Mouse (Mus musculus) G1E (cell line): ENCODE measurements around the gene Hyou1. TPM values are rescaled to one million over a fixed set of nuclear protein-coding genes. Genes with fewer than 3 reads are reported as not detected.

Source experiments
- ATAC-seq: 2 replicates; pipeline ENCODE4 v1.8.0; 2016; ENCODE audit warnings: mild to moderate bottlenecking; ENCODE audit not compliant: insufficient number of reproducible peaks, poor library complexity, low FRiP score, severe bottlenecking; ENCODE audit errors: extremely low read depth
- DNase-seq: peaks from one replicate; pipeline ENCODE4 v3.0.0; 2012; ENCODE audit warnings: low spot score
- H3K27me3 ChIP-seq: 2 replicates; pipeline ENCODE4 v1.6.1; 2012; ENCODE audit warnings: mild to moderate bottlenecking, low read length, inconsistent platforms; ENCODE audit not compliant: insufficient read depth
- H3K36me3 ChIP-seq: replicated peaks from 2 replicates; pipeline ENCODE3; 2012; ENCODE audit warnings: mild to moderate bottlenecking, inconsistent platforms
- H3K4me1 ChIP-seq: 2 replicates; pipeline ENCODE4 v1.6.1; 2012; ENCODE audit warnings: low read depth, low read length, inconsistent platforms, mixed read lengths; ENCODE audit not compliant: insufficient read depth
- H3K4me3 ChIP-seq: 2 replicates; pipeline ENCODE4 v1.5.1; 2012; ENCODE audit warnings: low read depth, mild to moderate bottlenecking, inconsistent platforms, low read length, moderate library complexity, mixed read lengths
- H3K9me3 ChIP-seq: replicated peaks from 2 replicates; pipeline ENCODE4 v1.6.1; 2012; ENCODE audit warnings: inconsistent platforms
- CTCF ChIP-seq: IDR thresholded peaks from 2 replicates; pipeline ENCODE4 v1.5.1; 2012; ENCODE audit warnings: low read depth, low read length, inconsistent platforms, mixed read lengths
- GATA1 ChIP-seq: IDR thresholded peaks from 2 replicates; pipeline ENCODE4 v1.6.1; 2012; ENCODE audit warnings: borderline replicate concordance, low read length, inconsistent platforms, mixed read lengths
- GATA2 ChIP-seq: IDR thresholded peaks from 2 replicates; pipeline ENCODE4 v1.6.1; 2012; ENCODE audit warnings: low read depth, low read length, inconsistent platforms, borderline replicate concordance
- POLR2AphosphoS5 ChIP-seq: IDR thresholded peaks from 2 replicates; pipeline ENCODE4 v1.6.1; 2012; ENCODE audit warnings: low read depth, low read length, inconsistent platforms; ENCODE audit not compliant: insufficient replicate concordance
- TAL1 ChIP-seq: conservative IDR thresholded peaks from 2 replicates; pipeline ENCODE4 v1.6.1; 2012; ENCODE audit warnings: low read depth, low read length, inconsistent platforms, mixed read lengths
- polyA plus RNA-seq: library from polyadenylated mRNA; stranded (reverse); fragments of >175 nt; gene quantifications from 2 replicates; pipeline ENCODE4 v1.2.3, GENCODE M21; 2012
- total RNA-seq, 2 experiments: library from RNA; stranded (forward) in 1 of 2; stranded (reverse) in 1 of 2; fragments of 200-1000 nt in 1 of 2; fragments of >200 nt in 1 of 2; fragmentation: Nextera tagmentation in 1 of 2; gene quantifications; 2 replicates each; pipeline ENCODE4 v1.2.3; 2014 to 2017

Hyou1 gene
- total and polyA plus RNA-seq, 3 experiments = 27.9 to 51.8 (median 36.6) TPM

DNA sequence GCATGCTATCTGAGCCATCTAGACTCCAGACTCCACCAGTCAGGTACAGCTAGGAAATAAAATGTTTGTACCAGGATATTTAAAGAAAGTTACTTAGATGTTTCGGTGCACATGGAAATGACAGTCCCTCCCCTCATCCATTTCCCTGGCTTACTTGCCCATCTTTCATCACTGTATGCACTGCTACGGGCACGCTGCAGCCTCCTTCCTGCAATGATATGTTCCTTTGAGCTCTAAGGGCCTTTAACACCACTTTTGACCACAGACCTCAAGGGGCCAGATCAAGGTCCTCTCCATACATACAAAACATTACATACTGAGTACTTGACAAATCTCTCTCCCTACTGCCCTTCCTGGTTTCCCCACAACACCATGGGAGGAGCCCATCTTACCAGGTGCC lies 42.3 kb upstream of the Hyou1 start:
- H3K4me3 ChIP-seq = peak overlapping the region; percentile 68
- H3K9me3 ChIP-seq = peaks cover 10% of the 10 kb centered on the region
- no peak for DNase-seq
- ATAC-seq = no peak
- H3K36me3 ChIP-seq = peaks cover 83% of the 10 kb centered on the region
- TF ChIP-seq TAL1 = no peak
- TF ChIP-seq GATA1 = no peak
- no peak for TF ChIP-seq CTCF
- no peak for TF ChIP-seq GATA2
- TF ChIP-seq POLR2AphosphoS5 = no peak; the same call in 1 of the 2 replicates
- H3K27me3 ChIP-seq = no peaks in the 10 kb centered on the region
- peaks cover 55% of the 10 kb centered on the region for H3K4me1 ChIP-seq

GRCm38 (mm10) chr9:44337436-44338169 lies 41.7 kb upstream of the Hyou1 start:
- peaks cover 83% of the 10 kb centered on the region for H3K36me3 ChIP-seq
- ATAC-seq (no peak), DNase-seq (no peak)
- H3K27me3 ChIP-seq = no peaks in the 10 kb centered on the region
- H3K4me1 ChIP-seq = peaks cover 62% of the 10 kb centered on the region
- H3K9me3 ChIP-seq = peaks cover 10% of the 10 kb centered on the region
- TF ChIP-seq POLR2AphosphoS5 (peak; percentile 90), TAL1 (no peak), GATA2 (no peak)
- H3K4me3 ChIP-seq = peak overlapping the region; percentile 68; the same call in 1 of the 2 replicates

- TF ChIP-seq POLR2AphosphoS5 (no peak), GATA2 (no peak), CTCF (no peak), TAL1 (no peak), GATA1 (no peak)
- H3K9me3 ChIP-seq = peaks cover 3% of the 10 kb centered on the region; the same call in 1 of the 2 replicates
- no peak for ATAC-seq
- no peak for DNase-seq
- H3K4me3 ChIP-seq = no peak overlapping the region
- peaks cover 68% of the 10 kb centered on the region for H3K4me1 ChIP-seq
- H3K36me3 ChIP-seq = peaks cover 75% of the 10 kb centered on the region
- no peaks in the 10 kb centered on the region for H3K27me3 ChIP-seq
Measured at GRCm38 (mm10) chr9:44338574-44338973, 40.7 kb upstream of the Hyou1 start.

GRCm38 (mm10) chr9:44341487-44341886 lies 37.8 kb upstream of the Hyou1 start:
- no peak for ATAC-seq
- H3K27me3 ChIP-seq = no peaks in the 10 kb centered on the region
- no peaks in the 10 kb centered on the region for H3K9me3 ChIP-seq
- H3K4me1 ChIP-seq = peaks cover 75% of the 10 kb centered on the region
- no peak for DNase-seq
- H3K36me3 ChIP-seq = peaks cover 74% of the 10 kb centered on the region
- peak overlapping the region; percentile 85 for H3K4me3 ChIP-seq
- TF ChIP-seq GATA2 = no peak
- TF ChIP-seq CTCF = no peak
- TF ChIP-seq GATA1 = no peak
- TF ChIP-seq TAL1 = no peak
- TF ChIP-seq POLR2AphosphoS5 = no peak

DNA sequence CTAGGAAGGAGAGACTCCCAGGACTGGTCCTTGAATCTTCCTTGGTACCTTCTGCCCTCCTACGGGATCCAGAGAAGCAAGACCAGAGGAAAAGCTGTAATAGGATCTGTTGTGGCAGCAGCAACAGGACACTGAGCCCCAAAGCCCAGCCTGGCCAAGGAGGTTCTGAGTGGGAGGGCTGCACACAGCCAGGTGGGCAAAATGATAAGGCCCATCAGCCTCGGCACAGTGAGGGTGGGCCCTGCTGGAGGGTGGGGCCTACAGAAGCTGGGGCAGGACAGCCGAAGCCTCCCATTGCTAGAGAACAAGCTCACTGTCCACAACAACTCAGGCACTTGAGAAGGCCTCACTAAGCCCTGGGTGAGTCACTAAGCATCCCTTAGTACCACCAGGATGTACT lies 37.1 kb upstream of the Hyou1 start:
- peak; percentile 75 for DNase-seq
- Histone ChIP-seq H3K9me3 (no peaks in the 10 kb centered on the region), H3K27me3 (no peaks in the 10 kb centered on the region), H3K36me3 (peaks cover 74% of the 10 kb centered on the region), H3K4me3 (peak overlapping the region; percentile 85), H3K4me1 (peaks cover 69% of the 10 kb centered on the region)
- ATAC-seq = peak; percentile 57
- TF ChIP-seq CTCF = no peak
- peak; percentile 89 for TF ChIP-seq TAL1

DNA sequence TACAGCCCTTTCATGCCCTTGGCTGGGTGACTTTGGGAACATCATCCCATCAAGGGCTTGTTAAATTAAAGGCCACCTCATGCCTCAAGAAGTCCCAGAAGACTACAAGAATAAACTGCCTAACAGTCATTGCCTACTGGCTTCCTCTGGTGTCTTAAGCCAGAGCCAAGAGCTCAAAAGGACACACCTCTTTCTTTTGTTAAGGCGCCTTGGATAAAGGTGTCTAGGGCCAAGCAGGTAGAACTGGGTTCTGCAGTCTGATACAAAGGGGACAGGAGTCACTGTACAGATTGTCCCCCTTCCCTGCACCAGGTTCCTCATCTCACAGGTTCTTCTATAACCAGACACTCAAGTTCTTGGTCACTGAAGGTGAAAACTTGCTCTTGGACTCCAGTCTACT lies 36.7 kb upstream of the Hyou1 start:
- no peaks in the 10 kb centered on the region for H3K9me3 ChIP-seq
- DNase-seq (no peak), ATAC-seq (no peak)
- TF ChIP-seq TAL1 (no peak), POLR2AphosphoS5 (no peak), GATA2 (no peak), CTCF (no peak), GATA1 (no peak)
- H3K4me3 ChIP-seq = peak overlapping the region; percentile 85
- no peaks in the 10 kb centered on the region for H3K27me3 ChIP-seq
- peaks cover 69% of the 10 kb centered on the region for H3K4me1 ChIP-seq
- peaks cover 74% of the 10 kb centered on the region for H3K36me3 ChIP-seq
